Mouse (Mus musculus) liver, embryonic 18 days (tissue): ENCODE measurements around the gene Ubash3b. TPM values are rescaled to one million over a fixed set of nuclear protein-coding genes. Genes with fewer than 3 reads are reported as not detected.

Experiments
- polyA plus RNA-seq: library from polyadenylated mRNA; depleted of rRNA; stranded (reverse); fragments of >200 nt; gene quantifications from 2 replicates; pipeline ENCODE4 v1.2.3, GENCODE M21; 2012; rRNA removed

Gene Ubash3b
- polyA plus RNA-seq, result 3.6 and 3.9 TPM in 2 replicates

DNA sequence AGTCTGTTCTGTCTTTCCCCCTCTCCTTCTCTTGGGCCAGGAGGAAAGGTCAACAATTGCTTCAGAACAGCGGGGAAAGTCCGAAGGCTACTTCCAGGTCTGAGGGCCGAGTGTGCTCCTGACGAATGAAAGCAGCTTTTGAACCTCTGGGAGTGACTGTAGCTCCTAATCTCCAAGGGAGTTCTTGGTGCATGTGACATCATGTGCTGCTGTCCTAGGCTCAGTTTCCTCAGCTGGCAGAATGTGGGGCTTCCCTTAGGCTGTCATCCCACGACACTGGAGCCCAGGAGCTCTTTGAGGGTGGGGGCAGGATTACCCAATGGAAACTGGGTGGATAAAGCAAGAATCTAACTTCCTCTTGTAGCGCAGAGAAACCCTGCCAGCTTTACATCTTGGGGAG lies at the start of gene Ubash3b:
Gene Ubash3b, minus strand, starts transcription at position 285 of the 400 bp plus-strand sequence.

DNA sequence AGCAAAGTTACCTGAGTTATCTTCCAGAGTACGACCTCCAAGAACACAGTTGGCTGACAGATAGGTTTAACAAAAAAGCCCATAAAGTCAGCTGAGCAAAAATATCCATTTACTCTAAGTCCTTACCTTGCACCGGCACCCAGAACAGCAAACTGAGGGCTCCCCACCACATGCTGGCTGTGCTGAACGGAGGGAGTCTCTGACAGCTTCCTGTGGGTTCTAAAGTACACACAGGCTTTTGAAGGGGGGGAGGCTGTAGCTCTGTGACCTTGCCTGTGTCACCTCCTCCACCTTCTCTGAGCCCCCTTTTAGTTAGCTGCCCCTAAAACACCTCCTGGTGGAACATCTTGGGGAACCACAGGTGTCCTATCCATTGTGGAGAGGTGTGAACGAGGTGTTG lies 157.1 kb downstream of the Ubash3b start, which contains the start of gene Crtam:
Gene Crtam, minus strand, starts transcription at position 214 of the 400 bp plus-strand sequence.

DNA sequence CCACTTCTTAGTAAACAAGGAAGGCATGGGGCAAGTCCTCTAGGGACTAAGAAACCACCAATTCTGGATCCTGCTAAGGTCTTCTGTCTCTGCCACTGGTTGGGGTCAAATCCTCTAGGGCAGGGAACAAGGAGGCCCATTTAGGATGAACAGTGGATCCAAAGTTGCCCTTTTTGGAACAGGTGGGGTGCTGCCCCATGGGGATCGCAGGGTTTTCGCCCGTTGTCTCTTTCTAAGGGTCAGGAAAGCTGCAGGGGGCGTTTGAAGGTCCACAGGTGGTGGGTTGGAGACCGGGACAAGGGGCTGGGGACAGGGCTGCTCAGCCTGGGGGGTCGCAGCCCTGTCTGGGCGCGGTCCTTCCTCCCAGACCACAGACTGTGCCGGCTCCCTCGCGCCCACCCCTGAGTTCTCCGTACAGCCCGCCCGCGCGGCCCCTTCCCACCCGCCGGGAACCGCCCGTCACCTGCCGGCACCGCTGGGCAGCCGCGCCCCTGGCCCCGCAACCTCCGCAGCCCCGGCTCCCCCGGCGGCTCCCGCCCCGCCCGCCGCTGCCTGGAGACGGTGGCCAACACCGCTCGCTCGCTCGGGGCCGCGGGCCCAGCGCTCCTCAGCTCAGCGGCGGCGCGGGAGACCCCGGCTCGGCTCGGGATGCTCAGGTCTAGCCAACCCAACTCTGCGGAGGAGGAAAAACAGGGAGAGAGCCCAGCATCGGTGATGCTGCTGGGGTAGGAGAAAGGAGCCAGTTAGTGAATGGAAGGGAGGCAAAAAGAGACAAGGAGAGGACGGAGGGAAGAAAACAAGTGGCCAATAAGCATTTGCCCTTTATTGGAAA lies 197.7 kb downstream of the Ubash3b start, which contains the start of gene Jhy:
Gene Jhy, minus strand, starts transcription at position 533 of the 832 bp plus-strand sequence.

Other genes with a start within 250 kb of the Ubash3b start
- 0.02 and 0.03 TPM in 2 replicates for gene Jhy, start 197.6 kb downstream of the Ubash3b start, polyA plus RNA-seq
- gene Crtam, start 157.1 kb downstream of the Ubash3b start, polyA plus RNA-seq, result 0.01 and 0.05 TPM in 2 replicates